Mouse (Mus musculus): Measurements from ENCODE around the gene Anxa11.
"Not testable (repeated sequence)": the region's sequence is repeated elsewhere in the genome, so short reads cannot be mapped to it uniquely, and the experiment has no call there.

The Anxa11 gene

GRCm38 (mm10) chr14:25867834-25868233, 25.9 kb downstream of the Anxa11 start:
- no peak for DNase-seq (ENCODE audit: extremely low read depth, low read depth, low spot score)

GRCm38 (mm10) chr14:25868706-25869105, 26.8 kb downstream of the Anxa11 start:
- DNase-seq (ENCODE audit: extremely low read depth, low read depth, low spot score) = no peak

GRCm38 (mm10) chr14:25869135-25869878, 27.4 kb downstream of the Anxa11 start:
- DNase-seq (ENCODE audit: extremely low read depth, low read depth, low spot score) = no peak

GRCm38 (mm10) chr14:25872461-25873415, 30.8 kb downstream of the Anxa11 start:
- no peak for DNase-seq (ENCODE audit: extremely low read depth, low read depth, low spot score)

GRCm38 (mm10) chr14:25876640-25877039, 34.7 kb downstream of the Anxa11 start:
- DNase-seq (ENCODE audit: extremely low read depth, low read depth, low spot score) = not testable (repeated sequence)

DNA sequence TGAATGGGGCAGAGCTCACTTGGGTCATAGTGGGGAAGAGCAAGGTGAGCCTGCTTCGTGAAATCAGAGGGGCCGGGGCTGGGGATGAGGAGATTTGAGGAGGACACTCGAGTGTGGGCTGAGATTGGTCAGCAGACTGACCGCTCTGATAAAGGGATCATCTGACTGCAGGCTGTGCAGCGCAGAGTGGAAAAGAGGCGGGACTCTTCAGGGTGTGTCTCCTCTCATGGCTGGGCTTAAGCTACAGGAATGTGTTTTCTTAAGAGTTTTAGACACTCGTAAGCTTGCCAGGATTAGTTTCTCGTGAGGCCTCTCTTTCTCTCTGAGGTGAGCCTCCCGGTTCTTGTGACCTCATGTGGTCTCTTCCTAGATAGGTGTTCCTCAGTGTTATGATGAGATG, 39.8 kb downstream of the Anxa11 start:
- DNase-seq (ENCODE audit: extremely low read depth, low read depth, low spot score) = not testable (repeated sequence)

DNA sequence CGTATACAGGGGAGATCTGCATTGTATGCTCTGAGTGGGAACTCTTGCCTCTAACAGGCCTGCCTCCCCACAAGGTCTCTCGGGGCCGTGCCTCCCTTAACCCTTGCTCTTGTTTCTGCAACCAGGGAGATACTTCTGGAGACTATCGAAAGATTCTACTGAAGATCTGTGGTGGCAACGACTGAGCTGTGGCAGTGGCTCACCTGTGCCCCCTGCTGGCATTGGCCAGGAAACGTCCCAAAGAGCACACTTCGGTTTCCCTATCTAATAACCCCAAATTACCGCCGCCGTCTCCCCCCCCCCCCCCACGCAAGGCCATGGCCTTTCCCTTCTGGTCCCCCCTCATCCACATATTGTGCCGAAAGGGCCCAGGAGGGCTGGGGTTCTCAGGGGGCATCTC, 43.9 kb downstream of the Anxa11 start:
- not testable (repeated sequence) for DNase-seq (ENCODE audit: extremely low read depth, low read depth, low spot score)

- not testable (repeated sequence) for DNase-seq (ENCODE audit: extremely low read depth, low read depth, low spot score)
These were observed 52.6 kb downstream of the Anxa11 start for GRCm38 (mm10) chr14:25894566-25894965.

GRCm38 (mm10) chr14:25895686-25896085, 53.7 kb downstream of the Anxa11 start:
- not testable (repeated sequence) for DNase-seq (ENCODE audit: extremely low read depth, low read depth, low spot score)

- DNase-seq (ENCODE audit: extremely low read depth, low read depth, low spot score) = not testable (repeated sequence)
These were observed 61.0 kb downstream of the Anxa11 start, which contains the start of gene Plac9a for GRCm38 (mm10) chr14:25903000-25903399. TSS of gene Plac9a (minus strand) at chr14:25903100.

DNA sequence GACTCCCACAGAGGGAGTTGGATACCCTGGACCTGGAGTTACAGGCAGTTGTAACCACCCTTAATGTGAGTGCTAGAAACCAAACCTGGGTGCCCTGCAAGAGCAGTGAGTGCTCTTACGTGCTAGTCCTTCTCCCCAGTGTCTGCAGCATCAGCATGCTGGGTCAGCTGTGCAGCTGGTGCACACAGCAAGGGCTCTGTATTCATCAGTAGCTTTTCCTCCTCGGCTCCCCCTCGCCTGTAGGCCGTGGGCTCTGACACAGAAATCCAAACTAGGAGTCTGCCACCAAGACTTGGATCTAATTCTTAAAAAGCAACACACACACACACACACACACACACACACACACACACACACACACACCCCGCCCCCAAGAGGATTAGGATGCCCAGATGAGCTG, 63.3 kb downstream of the Anxa11 start:
- DNase-seq (ENCODE audit: extremely low read depth, low read depth, low spot score) = not testable (repeated sequence)

- DNase-seq (ENCODE audit: extremely low read depth, low read depth, low spot score) = not testable (repeated sequence)
These were observed 65.3 kb downstream of the Anxa11 start for GRCm38 (mm10) chr14:25907272-25907671.

- not testable (repeated sequence) for DNase-seq (ENCODE audit: extremely low read depth, low read depth, low spot score)
These were observed 67.0 kb downstream of the Anxa11 start for GRCm38 (mm10) chr14:25908976-25909375.

- DNase-seq (ENCODE audit: extremely low read depth, low read depth, low spot score) = not testable (repeated sequence)
These were observed 76.6 kb downstream of the Anxa11 start for GRCm38 (mm10) chr14:25918427-25919170.

GRCm38 (mm10) chr14:25926814-25927561, 85.0 kb downstream of the Anxa11 start:
- DNase-seq (ENCODE audit: extremely low read depth, low read depth, low spot score) = not testable (repeated sequence)

DNA sequence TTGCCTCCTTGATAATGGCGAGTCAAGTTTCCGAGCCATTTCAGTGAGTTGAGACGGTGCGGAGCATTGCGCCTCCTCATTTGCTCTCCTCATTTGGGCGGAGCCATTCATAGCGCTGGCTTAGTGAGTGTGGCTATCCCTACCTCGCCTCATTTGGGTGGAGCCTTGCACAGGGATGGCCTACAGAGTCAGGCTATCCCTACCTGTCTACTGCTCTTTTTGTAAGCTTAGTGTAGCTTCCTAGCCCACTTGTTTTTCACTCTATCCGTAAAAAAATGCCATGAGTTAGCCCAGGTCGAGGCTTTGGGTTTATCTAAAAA, 85.6 kb downstream of the Anxa11 start, which contains the start of gene Tmem254a:
Gene Tmem254a, minus strand, starts transcription at position 111 of the 320 bp plus-strand sequence.
- not testable (repeated sequence) for DNase-seq (ENCODE audit: extremely low read depth, low read depth, low spot score)

All from fat pad, adult 2 months (tissue).